Mouse (Mus musculus) neural tube, embryonic 10.5 days (tissue): ENCODE measurements around the gene AC124502.3.
"Not testable (repeated sequence)": the region's sequence is repeated elsewhere in the genome, so short reads cannot be mapped to it uniquely, and the experiment has no call there.

ENCODE experiments used
- DNase-seq: peaks from one replicate; pipeline ENCODE4 v3.0.0-alpha.2; 2017; ENCODE audit warnings: low spot score; ENCODE audit errors: extremely low spot score

Gene AC124502.3

GRCm38 (mm10) chr19:5083961-5084833 lies 45.5 kb downstream of the AC124502.3 start:
- no peak for DNase-seq

GRCm38 (mm10) chr19:5084834-5085144 lies 46.1 kb downstream of the AC124502.3 start:
- DNase-seq = no peak

- peak; percentile 32 for DNase-seq
These were observed 46.6 kb downstream of the AC124502.3 start, which contains the start of gene Tmem151a for GRCm38 (mm10) chr19:5085145-5085863. TSS of gene Tmem151a (minus strand) at chr19:5085531.

GRCm38 (mm10) chr19:5086533-5086932 lies 47.8 kb downstream of the AC124502.3 start:
- not testable (repeated sequence) for DNase-seq

GRCm38 (mm10) chr19:5087884-5088728 lies 49.4 kb downstream of the AC124502.3 start, which contains the start of gene Yif1a:
TSS of gene Yif1a (plus strand) at chr19:5088538.
- DNase-seq = peak; percentile 95

GRCm38 (mm10) chr19:5089324-5089723 lies 50.6 kb downstream of the AC124502.3 start:
- DNase-seq = no peak

- DNase-seq = no peak
These were observed 53.4 kb downstream of the AC124502.3 start for GRCm38 (mm10) chr19:5092083-5092482.

GRCm38 (mm10) chr19:5093481-5094242 lies 55.0 kb downstream of the AC124502.3 start:
- no peak for DNase-seq

GRCm38 (mm10) chr19:5094243-5094632 lies 55.5 kb downstream of the AC124502.3 start:
- peak; percentile 99 for DNase-seq

GRCm38 (mm10) chr19:5094746-5095417 lies 56.2 kb downstream of the AC124502.3 start:
- no peak for DNase-seq

GRCm38 (mm10) chr19:5095887-5096474 lies 57.3 kb downstream of the AC124502.3 start:
- no peak for DNase-seq

- peak; percentile 39 for DNase-seq
These were observed 59.1 kb downstream of the AC124502.3 start for GRCm38 (mm10) chr19:5097521-5098362.

GRCm38 (mm10) chr19:5098363-5099143 lies 59.9 kb downstream of the AC124502.3 start, which contains the start of gene Cnih2:
TSS of gene Cnih2 (minus strand) at chr19:5098521.
- peak; percentile 72 for DNase-seq
